In genomic region chr9:20071291-20071690, GRCm38 (mm10) we compare ENCODE assay signal across 34 mouse cellular contexts. TPM values are rescaled to one million over a fixed set of nuclear protein-coding genes. Genes with fewer than 3 reads are reported as not detected.
"Had no signal": no experiment of that assay in that cellular context is flagged by ENCODE, and none has a peak within 500 bp of the region (broad histone marks: within the 10 kb centered on the region; RNA-seq: fewer than 3 reads in every experiment).

No protein-coding gene starts in this region.

- H3K9me3 ChIP-seq: heart, embryonic 15.5 days had no signal

- H3K9ac ChIP-seq: heart, embryonic 13.5 days; heart, embryonic 15.5 days; hindbrain, embryonic 13.5 days; hindbrain, embryonic 15.5 days; limb, embryonic 13.5 days; limb, embryonic 15.5 days; liver, embryonic 12.5 days; liver, embryonic 14.5 days had no signal

- H3K27ac ChIP-seq: heart, adult 2 months; heart, embryonic 13.5 days; heart, embryonic 15.5 days; hindbrain, embryonic 13.5 days; hindbrain, embryonic 15.5 days; hindbrain, postnatal 0 days; kidney, postnatal 0 days; limb, embryonic 13.5 days; limb, embryonic 15.5 days; liver, embryonic 12.5 days; liver, embryonic 14.5 days had no signal

- H3K36me3 ChIP-seq: heart, embryonic 13.5 days; heart, embryonic 15.5 days; hindbrain, embryonic 13.5 days; hindbrain, embryonic 15.5 days; limb, embryonic 13.5 days; limb, embryonic 15.5 days; liver, embryonic 12.5 days had no signal

- H3K4me3 ChIP-seq: heart, adult 2 months; heart, embryonic 13.5 days; heart, embryonic 15.5 days; hindbrain, embryonic 13.5 days; hindbrain, embryonic 15.5 days; limb, embryonic 13.5 days; limb, embryonic 15.5 days; liver, embryonic 12.5 days had no signal

- H3K4me1 ChIP-seq: heart, embryonic 13.5 days; heart, embryonic 15.5 days; hindbrain, embryonic 13.5 days; hindbrain, embryonic 15.5 days; limb, embryonic 13.5 days; limb, embryonic 15.5 days; liver, embryonic 12.5 days had no signal

- DNase-seq: gastrocnemius, postnatal 14 days; gastrocnemius, postnatal 36 days; heart, adult 11 months; heart, adult 2 months; heart, postnatal 14 days; heart, postnatal 36 days; kidney, adult 11 months; kidney, adult 2 months; kidney, postnatal 14 days; kidney, postnatal 36 days; layer of hippocampus, adult 9-11 months; layer of hippocampus, postnatal 36 days; left cerebral cortex, postnatal 4 days had no signal

RNA-seq across cellular contexts. Expression of gene Olfr867, which starts 13.9 kb away (rescaled TPM):
- total RNA-seq: gastrocnemius, adult 18-20 months; gastrocnemius, adult 8-10 months; gastrocnemius, postnatal 14 days; gastrocnemius, postnatal 36 days; heart, adult 2 months; heart, postnatal 14 days; heart, postnatal 36 days; hematopoietic stem cell, adult 5-6 weeks; hindbrain, postnatal 0 days; layer of hippocampus, adult 18-20 months; layer of hippocampus, adult 8-10 months; layer of hippocampus, postnatal 14 days; layer of hippocampus, postnatal 36 days; left cerebral cortex, adult 18-20 months; left cerebral cortex, adult 8-10 months; left cerebral cortex, postnatal 10 days; left cerebral cortex, postnatal 25 days; left cerebral cortex, postnatal 4 days; liver, adult 2 months had no signal

RNA-seq across cellular contexts. Expression of gene Olfr868, which starts 27.1 kb away (rescaled TPM):
- total RNA-seq: gastrocnemius, adult 18-20 months; gastrocnemius, adult 8-10 months; gastrocnemius, postnatal 14 days; gastrocnemius, postnatal 36 days; heart, adult 2 months; heart, postnatal 14 days; heart, postnatal 36 days; hematopoietic stem cell, adult 5-6 weeks; hindbrain, postnatal 0 days; layer of hippocampus, adult 18-20 months; layer of hippocampus, adult 8-10 months; layer of hippocampus, postnatal 14 days; layer of hippocampus, postnatal 36 days; left cerebral cortex, adult 18-20 months; left cerebral cortex, adult 8-10 months; left cerebral cortex, postnatal 10 days; left cerebral cortex, postnatal 25 days; left cerebral cortex, postnatal 4 days; liver, adult 2 months had no signal

RNA-seq across cellular contexts. Expression of gene Olfr866, which starts 43.5 kb away (rescaled TPM):
- total RNA-seq: gastrocnemius, adult 18-20 months; gastrocnemius, adult 8-10 months; gastrocnemius, postnatal 14 days; gastrocnemius, postnatal 36 days; heart, adult 2 months; heart, postnatal 14 days; heart, postnatal 36 days; hematopoietic stem cell, adult 5-6 weeks; hindbrain, postnatal 0 days; layer of hippocampus, adult 18-20 months; layer of hippocampus, adult 8-10 months; layer of hippocampus, postnatal 14 days; layer of hippocampus, postnatal 36 days; left cerebral cortex, adult 18-20 months; left cerebral cortex, adult 8-10 months; left cerebral cortex, postnatal 10 days; left cerebral cortex, postnatal 25 days; left cerebral cortex, postnatal 4 days; liver, adult 2 months had no signal

RNA-seq across cellular contexts. Expression of gene Olfr869, which starts 57.5 kb away (rescaled TPM):
- total RNA-seq: gastrocnemius, adult 18-20 months; gastrocnemius, adult 8-10 months; gastrocnemius, postnatal 14 days; gastrocnemius, postnatal 36 days; heart, adult 2 months; heart, postnatal 14 days; heart, postnatal 36 days; hematopoietic stem cell, adult 5-6 weeks; hindbrain, postnatal 0 days; layer of hippocampus, adult 18-20 months; layer of hippocampus, adult 8-10 months; layer of hippocampus, postnatal 14 days; layer of hippocampus, postnatal 36 days; left cerebral cortex, adult 18-20 months; left cerebral cortex, adult 8-10 months; left cerebral cortex, postnatal 10 days; left cerebral cortex, postnatal 25 days; left cerebral cortex, postnatal 4 days; liver, adult 2 months had no signal
